Mouse (Mus musculus) forebrain, embryonic 13.5 days (tissue): ENCODE data around the gene Tmc8. TPM values are rescaled to one million over a fixed set of nuclear protein-coding genes. Genes with fewer than 3 reads are reported as not detected.

Experiments used
- ATAC-seq: fragments of 200-750 bp; cut with Nextera tagmentation; 2 replicates; pipeline ENCODE4 v1.8.0; 2017
- H3K27ac ChIP-seq: fragments of 300-500 bp; sonication (generic); 2 replicates; pipeline ENCODE4 v1.5.1; 2015; ENCODE audit warnings: inconsistent platforms, mild to moderate bottlenecking, moderate library complexity
- H3K27me3 ChIP-seq: fragments of 300-500 bp; sonication (generic); 2 replicates; pipeline ENCODE4 v1.6.1; 2015; ENCODE audit warnings: mild to moderate bottlenecking, inconsistent platforms
- H3K36me3 ChIP-seq: fragments of 300-500 bp; sonication (generic); 2 replicates; pipeline ENCODE4 v1.6.1; 2015; ENCODE audit warnings: mild to moderate bottlenecking, inconsistent platforms; ENCODE audit not compliant: poor library complexity, severe bottlenecking
- H3K4me1 ChIP-seq: fragments of 300-500 bp; sonication (generic); 2 replicates; pipeline ENCODE4 v1.6.1; 2015; ENCODE audit warnings: inconsistent platforms
- H3K4me2 ChIP-seq: fragments of 300-500 bp; sonication (generic); 2 replicates; pipeline ENCODE4 v1.6.1; 2015; ENCODE audit warnings: inconsistent platforms, mild to moderate bottlenecking, moderate library complexity
- H3K4me3 ChIP-seq: fragments of 300-500 bp; sonication (generic); 2 replicates; pipeline ENCODE4 v1.5.1; 2015; ENCODE audit warnings: mild to moderate bottlenecking, inconsistent platforms
- H3K9ac ChIP-seq: fragments of 300-500 bp; sonication (generic); 2 replicates; pipeline ENCODE4 v1.6.1; 2015; ENCODE audit warnings: mild to moderate bottlenecking, inconsistent platforms
- H3K9me3 ChIP-seq: fragments of 300-500 bp; sonication (generic); replicated peaks from 2 replicates; pipeline ENCODE4 v1.6.1; 2016; ENCODE audit warnings: inconsistent platforms
- WGBS: fragments of 180-500 bp; shearing (Covaris S2); methylation state at CpG from one replicate; pipeline ENCODE4 v1.1.7; 2015; 5-methylcytosine and 5-hydroxymethylcytosine counted together
- polyA plus RNA-seq: library from polyadenylated mRNA; unstranded; fragments of >200 nt; fragmentation: Nextera tagmentation; extraction: Ambion mirVana; gene quantifications from 2 replicates; pipeline ENCODE4 v1.2.1, GENCODE M21; 2015

Gene Tmc8
- 0.45 and 0.52 TPM in 2 replicates for polyA plus RNA-seq

DNA sequence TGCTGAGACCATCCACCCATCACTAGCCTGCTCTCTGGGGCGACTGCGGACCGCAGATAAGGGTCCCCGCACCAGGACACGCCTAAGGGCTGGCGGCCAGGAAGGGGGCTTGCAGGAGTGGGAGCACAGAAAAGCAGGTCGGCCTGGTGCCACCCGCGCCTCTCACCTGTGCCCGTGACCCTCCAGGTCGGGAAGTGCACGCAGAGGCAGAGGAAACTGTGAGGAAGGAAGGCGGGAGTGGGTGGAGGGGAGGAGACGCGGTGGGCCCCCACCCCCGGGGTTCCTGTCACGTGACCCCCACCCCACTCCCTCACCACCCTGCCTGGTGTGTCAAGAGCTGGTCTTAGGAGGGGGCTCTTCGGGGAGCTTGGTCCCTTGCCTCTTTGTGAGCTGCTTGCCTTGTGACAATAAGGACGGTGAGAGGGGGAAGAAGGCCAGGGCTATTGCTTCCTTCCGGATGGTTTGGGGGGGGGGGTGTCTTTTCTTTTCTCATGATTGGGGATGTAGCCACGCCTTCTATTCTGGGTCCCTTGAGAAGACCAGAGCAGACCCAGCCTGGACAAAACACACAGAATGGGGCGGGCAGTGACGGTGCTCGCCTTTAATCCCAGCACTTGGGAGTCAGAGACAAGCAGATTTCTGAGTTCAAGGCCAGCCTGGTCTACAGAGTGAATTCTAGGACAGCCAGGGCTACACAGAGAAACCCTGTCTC lies at the start of gene Tmc8, which contains the start of gene Tmc6:
Tmc8 (plus strand) TSS at position 84 of the 712 bp plus-strand sequence.
Tmc6 (minus strand) TSS at position 206 of the 712 bp plus-strand sequence.
- peak within 1 kb of the TSS; percentile 60 for H3K4me2 ChIP-seq
- peak within 1 kb of the TSS; percentile 45 for H3K9ac ChIP-seq
- ATAC-seq, result no peak
- H3K27ac ChIP-seq, result no peak within 1 kb of the TSS
- no peaks in the 10 kb centered on the region for H3K9me3 ChIP-seq
- peaks cover 27% of the 10 kb centered on the region for H3K4me1 ChIP-seq
- H3K4me3 ChIP-seq, result peak within 1 kb of the TSS; percentile 30
- WGBS, result 40% methylated on average over 24 of the region's 24 CpGs
- H3K27me3 ChIP-seq, result peaks cover 64% of the 10 kb centered on the region
- no peaks in the 10 kb centered on the region for H3K36me3 ChIP-seq

DNA sequence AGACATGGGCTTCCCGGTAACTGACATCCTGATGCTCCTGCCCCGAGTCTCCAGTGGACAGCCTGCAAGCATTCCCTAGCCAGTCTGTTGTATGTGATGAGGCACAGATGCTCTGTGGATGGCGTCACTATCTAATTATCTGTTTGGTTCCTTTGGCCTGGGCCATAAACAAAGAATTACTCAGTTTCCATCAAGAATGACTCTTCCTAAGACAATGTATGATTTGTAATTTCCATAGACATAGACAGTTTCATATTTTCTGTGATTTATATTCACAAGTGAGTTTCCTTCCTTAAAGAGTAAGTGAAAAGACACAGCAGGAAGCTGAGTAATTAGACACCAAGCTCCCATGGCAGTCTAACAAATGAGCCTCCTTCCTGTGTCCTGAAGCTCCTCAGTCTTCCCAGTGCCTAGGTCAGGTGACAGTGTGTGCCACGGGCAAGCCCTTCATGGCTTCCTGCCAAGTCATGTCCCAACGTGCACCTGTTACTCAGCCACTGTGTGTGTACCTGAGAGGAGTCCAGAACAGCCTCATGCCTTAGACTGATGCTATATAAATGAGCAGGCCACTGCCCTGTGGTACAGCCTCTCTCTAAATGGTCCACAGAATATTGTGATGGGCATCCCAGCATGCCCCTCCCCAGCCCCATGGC lies 45.7 kb upstream of the Tmc8 start:
- Histone ChIP-seq H3K27ac (no peak overlapping the region), H3K9me3 (no peaks in the 10 kb centered on the region), H3K4me2 (no peak overlapping the region), H3K27me3 (no peaks in the 10 kb centered on the region), H3K36me3 (peaks cover 84% of the 10 kb centered on the region), H3K9ac (no peak overlapping the region), H3K4me3 (no peak overlapping the region), H3K4me1 (no peaks in the 10 kb centered on the region)
- ATAC-seq, result no peak
- WGBS, result 79% methylated on average over 5 of the region's 5 CpGs

DNA sequence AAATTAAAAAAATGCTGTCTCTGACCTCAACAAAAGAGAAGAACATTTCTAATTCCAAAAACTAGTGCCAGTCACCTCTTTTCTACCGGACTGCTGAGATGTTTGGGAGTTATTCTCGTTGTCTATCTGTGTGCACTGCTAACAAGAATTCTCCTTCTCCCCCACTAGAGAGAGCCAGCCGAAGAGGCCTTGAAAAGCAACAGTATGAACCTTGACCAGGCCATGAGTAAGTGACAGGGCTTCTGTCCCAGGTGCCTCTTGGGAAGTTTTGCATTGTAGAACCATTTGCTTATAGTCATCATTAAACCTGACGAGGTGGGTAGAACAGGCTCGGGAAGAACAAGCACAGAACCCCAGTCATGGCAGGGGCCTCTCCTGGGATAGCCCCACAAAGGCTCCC lies 43.8 kb upstream of the Tmc8 start:
- 89% methylated on average over 5 of the region's 5 CpGs for WGBS
- H3K4me1 ChIP-seq, result no peaks in the 10 kb centered on the region
- no peak overlapping the region for H3K4me3 ChIP-seq
- ATAC-seq, result no peak
- no peaks in the 10 kb centered on the region for H3K27me3 ChIP-seq
- peaks cover 94% of the 10 kb centered on the region for H3K36me3 ChIP-seq
- no peak overlapping the region for H3K4me2 ChIP-seq
- no peaks in the 10 kb centered on the region for H3K9me3 ChIP-seq
- no peak overlapping the region for H3K9ac ChIP-seq
- no peak overlapping the region for H3K27ac ChIP-seq

DNA sequence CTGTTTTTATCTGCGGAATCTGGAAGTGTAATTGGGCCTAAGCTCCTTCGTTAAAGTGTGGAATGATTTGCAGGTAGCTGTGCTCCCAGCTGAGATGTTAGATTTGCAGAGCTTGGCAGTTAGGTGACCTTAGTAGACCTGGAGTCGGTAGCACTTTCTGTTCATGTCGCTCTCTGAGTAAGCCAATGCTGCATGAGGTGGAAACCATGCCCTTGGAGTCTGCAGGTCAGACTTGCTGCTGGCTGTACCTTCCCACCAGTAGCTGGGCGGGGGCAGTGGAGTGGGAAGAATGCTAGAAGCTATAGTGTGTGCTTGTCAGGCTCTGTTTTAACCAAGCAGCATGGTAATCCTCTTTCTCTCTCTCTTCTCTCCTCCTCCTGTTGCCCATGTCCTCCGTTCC lies 40.7 kb upstream of the Tmc8 start:
- Histone ChIP-seq H3K27ac (no peak overlapping the region), H3K27me3 (no peaks in the 10 kb centered on the region), H3K4me2 (no peak overlapping the region), H3K9me3 (no peaks in the 10 kb centered on the region), H3K9ac (no peak overlapping the region), H3K4me1 (no peaks in the 10 kb centered on the region), H3K4me3 (no peak overlapping the region), H3K36me3 (peaks cover 100% of the 10 kb centered on the region)
- no peak for ATAC-seq
- 89% methylated on average over 6 of the region's 6 CpGs for WGBS

DNA sequence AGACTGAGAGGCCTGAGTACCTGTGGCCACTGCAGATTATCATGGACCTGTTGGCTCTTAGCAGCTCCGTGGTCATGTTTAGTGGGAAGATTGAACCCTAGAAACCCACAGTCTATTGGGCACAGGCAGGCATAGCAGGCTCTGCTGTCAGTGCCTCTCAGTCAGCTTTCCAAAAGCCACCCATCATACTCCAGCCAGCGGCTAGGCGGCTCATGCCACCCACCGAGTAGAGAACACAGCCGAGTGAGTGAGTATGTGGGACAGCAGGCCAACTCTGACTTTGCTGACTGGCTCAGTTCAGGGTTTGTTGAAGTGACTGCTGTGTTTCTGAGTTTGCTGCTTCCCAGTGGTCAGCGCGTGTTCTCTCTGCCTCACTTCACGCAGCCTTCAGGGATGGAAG lies 39.6 kb upstream of the Tmc8 start:
- Histone ChIP-seq H3K9ac (no peak overlapping the region), H3K36me3 (peaks cover 100% of the 10 kb centered on the region), H3K27ac (no peak overlapping the region), H3K4me1 (no peaks in the 10 kb centered on the region), H3K9me3 (no peaks in the 10 kb centered on the region), H3K27me3 (no peaks in the 10 kb centered on the region), H3K4me3 (no peak overlapping the region), H3K4me2 (no peak overlapping the region)
- WGBS, result 89% methylated on average over 8 of the region's 8 CpGs
- ATAC-seq, result no peak

DNA sequence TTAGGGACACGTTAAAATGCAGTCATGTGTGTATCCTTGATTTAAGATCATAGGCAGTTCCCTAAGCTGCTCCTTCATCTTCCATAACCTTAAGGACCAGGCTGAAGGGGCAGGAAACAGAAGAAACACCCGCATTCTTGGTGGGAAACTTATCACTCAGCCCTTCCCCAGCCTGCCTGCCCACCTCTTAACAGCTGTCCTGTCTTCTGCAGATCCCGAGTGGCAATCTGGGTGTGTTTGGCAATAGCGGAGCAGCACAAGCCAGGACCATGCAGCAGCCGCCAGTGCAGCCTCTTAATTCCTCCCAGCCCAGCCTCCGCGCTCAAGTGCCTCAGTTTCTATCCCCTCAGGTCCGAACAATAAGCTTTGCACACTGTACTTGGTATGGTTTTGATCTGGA lies 39.2 kb upstream of the Tmc8 start:
- H3K27ac ChIP-seq, result no peak overlapping the region
- no peaks in the 10 kb centered on the region for H3K4me1 ChIP-seq
- H3K9ac ChIP-seq, result no peak overlapping the region
- no peaks in the 10 kb centered on the region for H3K9me3 ChIP-seq
- peaks cover 100% of the 10 kb centered on the region for H3K36me3 ChIP-seq
- no peaks in the 10 kb centered on the region for H3K27me3 ChIP-seq
- H3K4me3 ChIP-seq, result no peak overlapping the region
- H3K4me2 ChIP-seq, result no peak overlapping the region
- ATAC-seq, result no peak
- WGBS, result 89% methylated on average over 8 of the region's 8 CpGs

DNA sequence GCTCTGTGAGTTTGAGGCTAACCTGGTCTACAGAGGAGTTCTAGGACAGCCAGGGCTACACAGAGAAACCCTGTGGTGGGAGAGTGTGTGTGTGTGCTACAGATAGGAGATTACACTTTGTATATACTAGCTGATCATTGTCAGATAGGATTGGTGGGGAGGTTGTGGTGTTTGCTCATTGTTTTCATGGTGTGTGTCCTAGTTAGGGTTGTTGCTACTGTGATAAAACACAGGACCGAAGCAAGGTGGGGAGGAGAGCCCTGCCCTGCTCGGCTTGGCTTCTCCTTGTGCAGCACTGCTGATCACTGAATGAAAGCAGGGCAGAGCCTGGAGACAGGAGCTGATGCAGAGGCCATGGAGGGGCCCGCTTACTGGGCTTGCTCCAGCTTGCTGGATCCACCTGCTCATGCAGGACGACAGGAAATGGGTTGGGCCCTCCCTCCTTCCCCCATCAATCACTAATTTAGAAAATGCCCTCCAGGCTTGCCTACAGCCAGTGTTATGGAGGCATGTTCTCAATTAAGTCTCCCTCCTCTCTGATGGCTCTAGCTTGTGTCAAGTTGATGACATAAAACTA lies 38.3 kb upstream of the Tmc8 start:
- no peaks in the 10 kb centered on the region for H3K4me1 ChIP-seq
- 82% methylated on average over 4 of the region's 4 CpGs for WGBS
- peaks cover 100% of the 10 kb centered on the region for H3K36me3 ChIP-seq
- no peaks in the 10 kb centered on the region for H3K27me3 ChIP-seq
- H3K4me3 ChIP-seq, result no peak overlapping the region
- H3K9ac ChIP-seq, result no peak overlapping the region
- H3K4me2 ChIP-seq, result no peak overlapping the region
- no peak for ATAC-seq
- no peaks in the 10 kb centered on the region for H3K9me3 ChIP-seq
- no peak overlapping the region for H3K27ac ChIP-seq

DNA sequence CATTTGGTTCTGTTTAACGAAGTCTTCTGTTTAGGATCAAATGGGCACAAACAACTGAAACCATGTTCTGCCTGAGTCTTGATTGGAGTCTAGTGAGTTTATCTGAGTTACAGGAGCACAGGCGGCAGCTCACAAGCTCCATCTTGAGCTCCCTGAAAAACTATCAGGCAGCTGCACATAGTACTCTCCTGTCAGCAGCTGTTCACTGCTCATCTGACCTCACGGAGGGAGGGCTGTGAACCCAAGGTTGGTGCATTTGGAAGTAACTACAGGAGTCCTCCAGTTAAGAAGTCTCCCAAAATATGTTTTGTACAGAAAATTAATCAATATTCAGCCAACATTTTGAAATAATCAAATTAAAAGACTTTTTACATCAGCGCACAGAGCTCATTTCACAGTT lies 33.2 kb upstream of the Tmc8 start:
- Histone ChIP-seq H3K27ac (no peak overlapping the region), H3K27me3 (no peaks in the 10 kb centered on the region), H3K4me2 (no peak overlapping the region), H3K4me1 (no peaks in the 10 kb centered on the region), H3K36me3 (peaks cover 99% of the 10 kb centered on the region), H3K4me3 (no peak overlapping the region), H3K9ac (no peak overlapping the region), H3K9me3 (no peaks in the 10 kb centered on the region)
- WGBS, result 85% methylated on average over 4 of the region's 4 CpGs
- ATAC-seq, result no peak

DNA sequence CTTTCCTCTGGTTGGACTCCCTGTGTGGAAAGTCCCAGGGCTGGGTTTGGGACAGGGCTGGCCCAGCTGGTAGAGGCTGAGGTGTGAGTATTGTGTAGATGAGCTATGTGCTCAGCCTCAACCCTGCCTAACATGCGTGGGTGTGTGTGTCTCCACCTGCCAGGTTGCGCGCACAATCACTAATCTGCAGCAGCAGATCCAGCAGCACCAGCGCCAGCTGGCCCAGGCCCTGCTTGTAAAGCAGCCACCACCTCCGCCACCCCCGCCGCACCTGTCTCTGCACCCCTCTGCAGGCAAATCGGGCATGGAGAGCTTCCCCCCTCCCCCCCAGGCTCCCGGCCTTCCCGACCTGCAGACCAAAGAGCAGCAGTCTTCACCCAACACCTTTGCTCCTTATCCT lies 32.5 kb upstream of the Tmc8 start:
- ATAC-seq, result no peak
- Histone ChIP-seq H3K4me1 (no peaks in the 10 kb centered on the region), H3K9me3 (no peaks in the 10 kb centered on the region), H3K36me3 (peaks cover 99% of the 10 kb centered on the region), H3K9ac (no peak overlapping the region), H3K27ac (no peak overlapping the region), H3K4me2 (no peak overlapping the region), H3K27me3 (no peaks in the 10 kb centered on the region), H3K4me3 (no peak overlapping the region)
- WGBS, result 96% methylated on average over 10 of the region's 10 CpGs

DNA sequence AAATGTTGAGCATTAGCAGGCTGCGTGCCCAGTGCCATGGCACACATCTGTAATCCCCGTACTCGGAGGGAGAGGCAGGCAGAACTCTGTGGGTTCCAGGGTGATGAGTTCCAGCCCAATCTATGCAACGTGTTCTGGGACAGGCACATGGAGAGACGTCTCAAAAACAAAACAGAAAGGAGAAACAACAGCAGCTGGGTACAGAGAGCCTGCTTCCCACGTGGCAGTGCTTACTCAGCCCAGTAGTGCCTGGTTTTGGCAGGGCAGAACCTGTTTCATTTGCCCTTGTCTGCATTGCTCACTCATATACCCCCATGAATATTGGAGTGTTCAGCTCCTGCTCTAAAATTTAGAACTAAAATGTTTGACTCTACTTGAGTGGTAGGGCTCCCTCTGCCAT lies 30.3 kb upstream of the Tmc8 start:
- no peaks in the 10 kb centered on the region for H3K9me3 ChIP-seq
- H3K36me3 ChIP-seq, result peaks cover 99% of the 10 kb centered on the region
- no peak overlapping the region for H3K4me2 ChIP-seq
- ATAC-seq, result no peak
- no peaks in the 10 kb centered on the region for H3K27me3 ChIP-seq
- no peak overlapping the region for H3K27ac ChIP-seq
- WGBS, result 88% methylated on average over 6 of the region's 6 CpGs
- no peak overlapping the region for H3K4me3 ChIP-seq
- no peaks in the 10 kb centered on the region for H3K4me1 ChIP-seq
- no peak overlapping the region for H3K9ac ChIP-seq

DNA sequence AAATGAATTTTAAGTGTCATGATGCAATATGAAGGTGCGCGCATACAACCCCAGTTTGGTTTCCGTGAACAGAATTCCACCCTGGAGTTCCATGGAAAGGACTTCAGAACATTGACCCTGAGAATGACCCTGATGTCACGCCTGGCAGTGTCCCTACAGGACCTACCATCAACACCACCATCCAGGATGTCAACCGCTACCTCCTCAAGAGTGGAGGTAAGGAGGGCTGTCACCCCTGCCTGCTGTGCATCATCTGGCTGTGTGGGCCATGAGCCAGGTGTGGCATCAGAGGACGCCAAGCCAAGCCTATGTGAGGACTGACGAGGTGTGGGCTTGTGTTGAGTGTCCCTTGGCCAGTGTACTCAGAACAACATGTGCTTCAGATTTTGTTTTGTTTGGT lies 26.0 kb upstream of the Tmc8 start:
- no peak for ATAC-seq
- no peak overlapping the region for H3K4me2 ChIP-seq
- no peak overlapping the region for H3K9ac ChIP-seq
- H3K9me3 ChIP-seq, result no peaks in the 10 kb centered on the region
- peaks cover 99% of the 10 kb centered on the region for H3K36me3 ChIP-seq
- no peaks in the 10 kb centered on the region for H3K27me3 ChIP-seq
- H3K4me3 ChIP-seq, result no peak overlapping the region
- 95% methylated on average over 7 of the region's 7 CpGs for WGBS
- H3K4me1 ChIP-seq, result no peaks in the 10 kb centered on the region
- no peak overlapping the region for H3K27ac ChIP-seq

DNA sequence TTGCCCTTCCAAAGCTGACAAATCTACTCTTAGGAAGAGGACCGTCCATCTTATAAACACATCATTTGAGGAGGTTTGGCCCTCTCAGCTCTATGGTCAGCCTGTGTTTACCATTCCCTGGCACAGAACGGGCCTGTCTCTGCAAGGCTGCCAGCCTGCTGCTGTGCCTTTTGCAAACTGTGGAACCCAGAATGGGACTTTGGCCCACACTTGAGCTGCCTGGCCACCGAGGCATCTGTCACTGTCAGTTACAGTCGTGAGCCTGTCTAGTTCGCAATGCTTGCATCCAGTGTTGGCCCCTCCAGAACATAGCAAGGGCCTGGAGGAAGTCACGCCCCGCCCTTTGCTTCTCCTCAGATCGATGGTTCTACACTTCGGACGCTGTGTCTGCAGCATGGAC lies 22.6 kb upstream of the Tmc8 start:
- H3K9me3 ChIP-seq, result no peaks in the 10 kb centered on the region
- H3K27ac ChIP-seq, result no peak overlapping the region
- H3K4me1 ChIP-seq, result no peaks in the 10 kb centered on the region
- 95% methylated on average over 10 of the region's 10 CpGs for WGBS
- no peak for ATAC-seq
- H3K36me3 ChIP-seq, result peaks cover 97% of the 10 kb centered on the region
- no peak overlapping the region for H3K4me3 ChIP-seq
- H3K4me2 ChIP-seq, result no peak overlapping the region
- H3K27me3 ChIP-seq, result no peaks in the 10 kb centered on the region
- no peak overlapping the region for H3K9ac ChIP-seq
